In genomic region chr2:180398481-180398754, GRCm38 (mm10) we compare ENCODE assay signal across 15 mouse cellular contexts.
"Had no signal": no experiment of that assay in that cellular context is flagged by ENCODE, and none has a peak within 500 bp of the region (broad histone marks: within the 10 kb centered on the region; RNA-seq: fewer than 3 reads in every experiment).

No protein-coding gene starts in this region.

- H3K27me3 ChIP-seq: kidney, embryonic 15.5 days; limb, embryonic 15.5 days; liver, embryonic 12.5 days; midbrain, embryonic 15.5 days had no signal

- H3K4me3 ChIP-seq: kidney, embryonic 15.5 days; limb, embryonic 15.5 days; liver, embryonic 12.5 days; megakaryocyte, embryonic 14.5 days; midbrain, embryonic 15.5 days; neural tube, embryonic 13.5 days had no signal

- ATAC-seq: liver, embryonic 12.5 days; midbrain, embryonic 15.5 days had no signal

- DNase-seq: kidney, postnatal 25 days; layer of hippocampus, postnatal 36 days; lung, embryonic 14.5 days; lung, postnatal 10 days; right cerebral cortex, adult 18-20 months; right cerebral cortex, postnatal 25 days; thymus, postnatal 36 days had no signal

- H3K36me3 ChIP-seq: kidney, embryonic 15.5 days; limb, embryonic 15.5 days; liver, embryonic 12.5 days; midbrain, embryonic 15.5 days; neural tube, embryonic 13.5 days had no signal

- H3K9me3 ChIP-seq: kidney, embryonic 15.5 days; limb, embryonic 15.5 days; liver, embryonic 12.5 days; megakaryocyte, embryonic 14.5 days; midbrain, embryonic 15.5 days; neural tube, embryonic 13.5 days had no signal

- H3K27ac ChIP-seq: kidney, embryonic 15.5 days; limb, embryonic 15.5 days; liver, embryonic 12.5 days; macrophage; midbrain, embryonic 15.5 days; neural tube, embryonic 13.5 days had no signal

- H3K9ac ChIP-seq: kidney, embryonic 15.5 days; limb, embryonic 15.5 days; liver, embryonic 12.5 days; lung, embryonic 14.5 days; midbrain, embryonic 15.5 days; neural tube, embryonic 13.5 days had no signal

- H3K4me1 ChIP-seq: kidney, embryonic 15.5 days; limb, embryonic 15.5 days; liver, embryonic 12.5 days; midbrain, embryonic 15.5 days had no signal

- H3K4me2 ChIP-seq: kidney, embryonic 15.5 days; limb, embryonic 15.5 days; liver, embryonic 12.5 days; lung, embryonic 14.5 days; midbrain, embryonic 11.5 days; midbrain, embryonic 15.5 days; neural tube, embryonic 13.5 days had no signal
